Mouse (Mus musculus) bone marrow, adult 2 months (tissue): ENCODE measurements around the gene Ankrd2.

Source experiments
- CTCF ChIP-seq: fragments of 200-500 bp; IDR thresholded peaks from 2 replicates; pipeline ENCODE4 v1.5.1; 2011; ENCODE audit warnings: low read length, control low read depth; ENCODE audit not compliant: control insufficient read depth, insufficient read depth
- POLR2A ChIP-seq: fragments of 200-500 bp; IDR thresholded peaks from 2 replicates; pipeline ENCODE4 v1.6.1; 2011; ENCODE audit warnings: low read depth, mild to moderate bottlenecking, control low read depth, low read length, borderline replicate concordance; ENCODE audit not compliant: control insufficient read depth

- TF ChIP-seq CTCF (no peak), POLR2A (no peak)
These were observed 26.7 kb upstream of the Ankrd2 start for GRCm38 (mm10) chr19:42009067-42009466.
